Mouse (Mus musculus) embryonic facial prominence, embryonic 10.5 days (tissue): ENCODE measurements around the gene Taf1a. TPM values are rescaled to one million over a fixed set of nuclear protein-coding genes. Genes with fewer than 3 reads are reported as not detected.
A peak's percentile ranks its signal among the peaks of the same experiment; 100 is the strongest.
"Not testable (repeated sequence)": the region's sequence is repeated elsewhere in the genome, so short reads cannot be mapped to it uniquely, and the experiment has no call there.

Experiments used
- DNase-seq: peaks from one replicate; pipeline ENCODE4 v3.0.0-alpha.2; 2017; ENCODE audit warnings: low spot score
- H3K27ac ChIP-seq: fragments of 300-500 bp; sonication (generic); replicated peaks from 2 replicates; pipeline ENCODE4 v1.5.1; 2016; ENCODE audit warnings: mild to moderate bottlenecking
- H3K27me3 ChIP-seq: fragments of 300-500 bp; sonication (generic); replicated peaks from 2 replicates; pipeline ENCODE4 v1.6.1; 2016; ENCODE audit warnings: low read depth, mild to moderate bottlenecking; ENCODE audit not compliant: poor library complexity, severe bottlenecking
- H3K36me3 ChIP-seq: fragments of 300-500 bp; sonication (generic); replicated peaks from 2 replicates; pipeline ENCODE4 v1.6.1; 2016; ENCODE audit warnings: mild to moderate bottlenecking, moderate library complexity
- H3K4me1 ChIP-seq: fragments of 300-500 bp; sonication (generic); 2 replicates; pipeline ENCODE4 v1.6.1; 2016
- H3K4me3 ChIP-seq: fragments of 300-500 bp; sonication (generic); 2 replicates; pipeline ENCODE4 v1.5.1; 2016; ENCODE audit warnings: mild to moderate bottlenecking, moderate library complexity
- H3K9me3 ChIP-seq: fragments of 300-500 bp; sonication (generic); 2 replicates; pipeline ENCODE4 v1.6.1; 2016; ENCODE audit warnings: mild to moderate bottlenecking
- WGBS: fragments of 180-500 bp; shearing (Covaris S2); methylation state at CpG from one replicate; pipeline ENCODE4 v1.1.7; 2016; 5-methylcytosine and 5-hydroxymethylcytosine counted together
- polyA plus RNA-seq: library from polyadenylated mRNA; unstranded; fragments of >200 nt; fragmentation: Nextera tagmentation; extraction: Ambion mirVana; gene quantifications from 2 replicates; pipeline ENCODE4 v1.2.1, GENCODE M21; 2016

The Taf1a gene
- polyA plus RNA-seq = 21.7 and 24.7 TPM in 2 replicates

GRCm38 (mm10) chr1:183388426-183389406, at the start of gene Taf1a:
Gene Taf1a, plus strand, starts transcription at chr1:183388981.
- 6% methylated on average over 44 of the region's 44 CpGs for WGBS
- Histone ChIP-seq H3K4me1 (peaks cover 15% of the 10 kb centered on the region), H3K27ac (peak within 1 kb of the TSS; percentile 76), H3K4me3 (peak within 1 kb of the TSS; percentile 82), H3K9me3 (no peaks in the 10 kb centered on the region), H3K27me3 (peaks cover 19% of the 10 kb centered on the region), H3K36me3 (peaks cover 32% of the 10 kb centered on the region)
- DNase-seq = peak; percentile 97

- not testable (repeated sequence) for H3K4me3 ChIP-seq, H3K27ac ChIP-seq, H3K27me3 ChIP-seq, DNase-seq, H3K9me3 ChIP-seq
- Histone ChIP-seq H3K4me1 (peaks cover 17% of the 10 kb centered on the region), H3K36me3 (peaks cover 61% of the 10 kb centered on the region)
- WGBS = 93% methylated on average over 1 of the region's 1 CpGs
These were observed 45.9 kb upstream of the Taf1a start for GRCm38 (mm10) chr1:183342902-183343301.

- H3K9me3 ChIP-seq = no peaks in the 10 kb centered on the region
- peaks cover 57% of the 10 kb centered on the region for H3K36me3 ChIP-seq
- peaks cover 17% of the 10 kb centered on the region for H3K4me1 ChIP-seq
- H3K4me3 ChIP-seq = peak overlapping the region; percentile 98
- WGBS = under 1% methylated on average over 72 of the region's 72 CpGs
- H3K27ac ChIP-seq = peak overlapping the region; percentile 81
- DNase-seq = peak; percentile 90
- H3K27me3 ChIP-seq = no peaks in the 10 kb centered on the region
These were observed 43.6 kb upstream of the Taf1a start for GRCm38 (mm10) chr1:183344886-183345816.

GRCm38 (mm10) chr1:183345817-183346195, 43.0 kb upstream of the Taf1a start:
- WGBS = 8% methylated on average over 10 of the region's 10 CpGs
- peak overlapping the region; percentile 98 for H3K4me3 ChIP-seq
- H3K27ac ChIP-seq = peak overlapping the region; percentile 81
- no peak for DNase-seq
- peaks cover 57% of the 10 kb centered on the region for H3K36me3 ChIP-seq
- no peaks in the 10 kb centered on the region for H3K9me3 ChIP-seq
- no peaks in the 10 kb centered on the region for H3K27me3 ChIP-seq
- H3K4me1 ChIP-seq = peaks cover 17% of the 10 kb centered on the region

GRCm38 (mm10) chr1:183349840-183350239, 38.9 kb upstream of the Taf1a start:
- Histone ChIP-seq H3K27me3 (no peaks in the 10 kb centered on the region), H3K36me3 (peaks cover 76% of the 10 kb centered on the region)
- DNase-seq = peak; percentile 39

GRCm38 (mm10) chr1:183358901-183359300, 29.9 kb upstream of the Taf1a start:
- Histone ChIP-seq H3K27me3 (no peaks in the 10 kb centered on the region), H3K4me3 (no peak overlapping the region), H3K27ac (no peak overlapping the region), H3K4me1 (no peaks in the 10 kb centered on the region), H3K36me3 (peaks cover 92% of the 10 kb centered on the region), H3K9me3 (no peaks in the 10 kb centered on the region)
- DNase-seq = no peak
- 91% methylated on average over 3 of the region's 3 CpGs for WGBS

More at GRCm38 (mm10) chr1:183349840-183350239, 38.9 kb upstream of the Taf1a start:
- H3K4me3 ChIP-seq = no peak overlapping the region
- peaks cover 14% of the 10 kb centered on the region for H3K4me1 ChIP-seq
- no peaks in the 10 kb centered on the region for H3K9me3 ChIP-seq
- no peak overlapping the region for H3K27ac ChIP-seq
- 32% methylated on average over 6 of the region's 6 CpGs for WGBS

- Histone ChIP-seq H3K4me3 (no peak overlapping the region), H3K9me3 (no peaks in the 10 kb centered on the region), H3K4me1 (peaks cover 4% of the 10 kb centered on the region), H3K27me3 (no peaks in the 10 kb centered on the region), H3K36me3 (peaks cover 90% of the 10 kb centered on the region), H3K27ac (no peak overlapping the region)
- no peak for DNase-seq
- WGBS = 94% methylated on average over 5 of the region's 5 CpGs
These were observed 26.5 kb upstream of the Taf1a start for GRCm38 (mm10) chr1:183362301-183362700.

GRCm38 (mm10) chr1:183362729-183363576, 25.8 kb upstream of the Taf1a start:
- Histone ChIP-seq H3K4me3 (no peak overlapping the region), H3K36me3 (peaks cover 84% of the 10 kb centered on the region), H3K4me1 (peaks cover 9% of the 10 kb centered on the region), H3K9me3 (no peaks in the 10 kb centered on the region), H3K27me3 (no peaks in the 10 kb centered on the region), H3K27ac (no peak overlapping the region)
- no peak for DNase-seq
- WGBS = 92% methylated on average over 14 of the region's 14 CpGs

- 95% methylated on average over 5 of the region's 5 CpGs for WGBS
- Histone ChIP-seq H3K27ac (no peak overlapping the region), H3K36me3 (peaks cover 78% of the 10 kb centered on the region), H3K4me1 (peaks cover 14% of the 10 kb centered on the region), H3K4me3 (no peak overlapping the region), H3K27me3 (no peaks in the 10 kb centered on the region), H3K9me3 (no peaks in the 10 kb centered on the region)
- DNase-seq = no peak
These were observed 25.3 kb upstream of the Taf1a start for GRCm38 (mm10) chr1:183363577-183363867.

- Histone ChIP-seq H3K27ac (no peak overlapping the region), H3K36me3 (peaks cover 52% of the 10 kb centered on the region), H3K27me3 (no peaks in the 10 kb centered on the region), H3K9me3 (no peaks in the 10 kb centered on the region), H3K4me3 (no peak overlapping the region), H3K4me1 (peaks cover 29% of the 10 kb centered on the region)
- no peak for DNase-seq
- WGBS = 88% methylated on average over 5 of the region's 5 CpGs
These were observed 22.4 kb upstream of the Taf1a start for GRCm38 (mm10) chr1:183366361-183366760.

- no peak for DNase-seq
- peaks cover 28% of the 10 kb centered on the region for H3K36me3 ChIP-seq
- H3K4me3 ChIP-seq = peak overlapping the region; percentile 85
- WGBS = 1% methylated on average over 56 of the region's 56 CpGs
- H3K4me1 ChIP-seq = peaks cover 29% of the 10 kb centered on the region
- H3K9me3 ChIP-seq = no peaks in the 10 kb centered on the region
- H3K27me3 ChIP-seq = no peaks in the 10 kb centered on the region
- peak overlapping the region; percentile 91 for H3K27ac ChIP-seq
These were observed 20.0 kb upstream of the Taf1a start for GRCm38 (mm10) chr1:183368601-183369400.
